Mouse (Mus musculus) bone marrow macrophage, adult 2 months (primary cell): ENCODE results near the gene Gm49388.

Experiments used
- CTCF ChIP-seq: IDR thresholded peaks from 2 replicates; pipeline ENCODE4 v1.5.1; 2012; ENCODE audit warnings: low read depth, mild to moderate bottlenecking, low read length, moderate library complexity
- POLR2A ChIP-seq: IDR thresholded peaks from 2 replicates; pipeline ENCODE4 v1.6.1; 2012; ENCODE audit warnings: mild to moderate bottlenecking, low read depth, low read length, borderline replicate concordance

GRCm38 (mm10) chr7:127747559-127748234 lies 37.7 kb upstream of the Gm49388 start:
- TF ChIP-seq CTCF, result no peak; the same call in 1 of the 2 replicates
- no peak for TF ChIP-seq POLR2A
